Mouse (Mus musculus): ENCODE results near the gene Hspa1l.
A peak's percentile ranks its signal among the peaks of the same experiment; 100 is the strongest.
"Not testable (repeated sequence)": the region's sequence is repeated elsewhere in the genome, so short reads cannot be mapped to it uniquely, and the experiment has no call there.

DNA sequence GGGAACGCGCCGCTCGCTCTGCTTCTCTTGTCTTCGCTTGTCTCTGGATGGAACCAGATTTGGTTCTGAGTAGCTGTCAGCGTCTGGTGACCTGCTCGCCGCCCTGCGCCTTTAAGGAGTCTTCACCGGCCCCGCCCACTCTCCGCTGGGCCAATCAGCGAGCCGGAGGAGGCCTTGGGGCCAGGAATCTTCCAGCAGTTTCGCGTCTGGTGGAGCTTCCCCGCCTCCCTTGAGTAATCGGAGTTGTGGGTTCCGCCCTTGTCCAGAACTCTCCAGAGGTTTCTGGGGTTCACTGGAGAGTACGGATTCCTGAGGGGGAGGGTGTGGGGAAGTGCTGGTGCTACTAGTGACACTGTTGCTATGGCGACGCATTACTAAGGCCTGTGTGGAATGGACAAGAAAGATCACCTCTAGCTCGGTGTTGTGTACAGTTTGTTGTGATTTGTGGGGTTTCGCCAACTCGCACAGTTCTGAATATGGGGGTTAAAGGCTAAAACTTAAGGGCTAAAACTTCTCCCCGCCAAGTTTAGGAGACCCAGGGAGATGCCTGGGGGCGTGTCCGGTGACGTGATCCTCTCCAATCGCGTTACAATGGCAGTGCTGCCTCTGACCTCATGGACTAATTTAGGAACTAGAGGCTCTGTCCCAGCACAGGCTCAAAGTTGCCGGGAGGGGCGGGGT, at the start of gene Hspa1l, which contains the start of gene Hspa1a:
- not testable (repeated sequence) for TF ChIP-seq CTCF (IDR thresholded peaks at IDR 0.05; ENCODE audit: extremely low read depth, insufficient read depth, low read length)
- peak; percentile 74 for TF ChIP-seq POLR2A (IDR thresholded peaks at IDR 0.05; ENCODE audit: extremely low read depth, insufficient read depth, low read length)
